Mouse (Mus musculus) lung, adult 2 months (tissue): ENCODE measurements at regions not wholly inside any gene's neighbourhood (a gene's known extent, or its start where the extent isn't known, plus 50 kb on each side); places are given as distances from the start of the nearest gene placed in this dataset.

Experiments used
- CTCF ChIP-seq: fragments of 200-500 bp; IDR thresholded peaks from 2 replicates; pipeline ENCODE4 v1.5.1; 2011; ENCODE audit warnings: mild to moderate bottlenecking, low read length, control low read depth; ENCODE audit not compliant: insufficient read depth
- POLR2A ChIP-seq: fragments of 200-500 bp; IDR thresholded peaks from 2 replicates; pipeline ENCODE4 v1.6.1; 2011; ENCODE audit warnings: low read depth, mild to moderate bottlenecking, control low read depth, low read length, borderline replicate concordance; ENCODE audit errors: extremely low read depth

GRCm38 (mm10) chr2:128428154-128428553, 162.9 kb upstream of the Spdye4c start:
- TF ChIP-seq CTCF (no peak), POLR2A (no peak)
